Mouse (Mus musculus): ENCODE results near the gene Gm21117.
"Not testable (repeated sequence)": the region's sequence is repeated elsewhere in the genome, so short reads cannot be mapped to it uniquely, and the experiment has no call there.

Gene Gm21117

GRCm38 (mm10) chrY:51124920-51125319 lies at the start of gene Gm21117:
Gene Gm21117 (plus strand): TSS chrY:51125220.
- DNase-seq (ENCODE audit: low spot score), result not testable (repeated sequence)

All from adipocyte (in vitro differentiated cells).